Mouse (Mus musculus): ENCODE measurements around the gene Asic2. TPM values are rescaled to one million over a fixed set of nuclear protein-coding genes. Genes with fewer than 3 reads are reported as not detected.
A peak's percentile ranks its signal among the peaks of the same experiment; 100 is the strongest.

Asic2 gene
- polyA plus RNA-seq, 1 experiment, result 1.0 TPM

DNA sequence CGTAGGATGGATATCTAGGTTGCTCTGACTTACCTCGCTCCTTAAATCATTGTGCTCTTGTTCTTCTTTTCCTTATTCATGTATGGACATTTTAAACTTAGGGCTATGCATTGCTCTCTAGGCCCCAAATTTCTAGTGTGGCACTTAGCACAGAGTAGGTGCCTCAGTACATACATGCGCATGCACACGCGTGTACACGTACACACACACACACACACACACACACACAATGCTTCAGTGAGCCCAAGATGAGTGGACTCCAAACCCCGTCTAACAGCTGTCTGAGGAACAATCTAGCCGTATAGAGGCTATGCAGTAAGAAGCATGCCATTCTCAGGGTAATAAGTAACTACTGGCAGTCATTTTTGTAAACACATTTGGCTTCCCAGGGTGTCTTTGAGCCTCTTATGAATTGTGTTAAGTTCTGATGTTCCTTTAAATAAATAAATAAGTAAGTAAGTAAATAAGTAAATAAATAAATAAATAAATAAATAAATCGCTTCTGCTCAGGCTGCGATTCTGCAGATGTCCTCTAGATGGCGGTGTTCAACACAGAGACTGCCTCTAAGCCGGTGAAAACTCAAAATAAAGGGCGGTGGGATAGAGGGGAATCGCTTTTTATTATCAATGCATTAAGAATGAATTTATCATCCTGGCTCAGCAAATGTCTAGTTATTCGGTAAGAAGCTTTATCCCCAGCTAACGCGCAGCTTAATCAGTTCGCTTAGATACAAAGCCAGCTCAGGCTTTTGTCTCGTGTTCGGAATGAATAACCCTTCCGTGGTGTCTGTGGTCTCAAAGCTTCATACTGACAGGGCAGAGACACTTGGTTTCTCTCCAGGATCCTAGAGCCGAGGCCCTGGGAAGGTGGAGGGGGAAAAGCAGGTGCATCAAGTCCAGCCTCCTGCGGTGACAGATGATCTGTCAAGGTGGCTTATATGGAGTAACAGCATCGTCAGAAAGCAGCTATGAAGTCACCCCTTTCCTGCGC lies 333.6 kb downstream of the Asic2 start:
- WGBS, result 59% methylated on average over 25 of the region's 25 CpGs
- DNase-seq (ENCODE audit: low read depth, low spot score), result no peak

DNA sequence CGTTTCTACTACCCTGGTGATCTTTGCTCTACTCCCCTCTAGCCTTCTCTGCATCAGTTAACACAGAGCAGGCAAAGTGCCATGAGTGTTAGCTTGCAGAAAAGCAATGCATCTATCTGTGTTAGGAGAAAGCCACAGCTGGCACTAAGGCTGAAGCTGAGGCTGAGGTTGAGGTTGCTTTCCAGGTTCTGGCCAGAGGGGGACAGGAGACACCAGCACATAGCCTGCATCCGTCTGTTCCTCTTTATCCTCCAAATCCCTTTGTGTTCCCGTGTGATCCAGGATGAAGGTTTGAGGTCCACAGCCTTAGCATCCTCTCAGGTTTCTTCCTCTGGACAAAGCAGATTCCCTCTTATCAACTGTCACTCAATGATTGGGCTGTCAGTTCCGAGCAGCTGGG lies 343.1 kb downstream of the Asic2 start:
- DNase-seq (ENCODE audit: low read depth, low spot score), result no peak
- 47% methylated on average over 4 of the region's 4 CpGs for WGBS

DNA sequence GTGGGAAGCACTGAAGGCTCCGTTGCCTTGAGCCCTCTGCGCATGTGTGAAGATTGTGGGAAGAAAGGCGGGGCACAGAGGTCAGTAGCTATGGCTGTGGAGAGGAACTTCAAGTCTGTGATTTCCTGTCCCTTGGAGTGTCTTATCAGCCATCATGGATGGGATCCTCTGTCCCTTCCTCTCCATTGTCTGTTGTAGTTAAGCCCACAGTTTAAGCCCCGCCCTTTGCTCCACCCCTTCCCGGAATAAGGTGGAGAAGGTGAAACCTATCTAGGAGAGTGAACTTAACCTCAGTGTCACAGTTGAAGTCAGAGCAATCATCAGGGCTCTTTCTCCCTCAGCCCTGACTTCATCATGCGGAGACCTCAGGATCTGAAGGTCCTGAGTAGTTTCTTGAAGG lies 347.7 kb downstream of the Asic2 start:
- no peak for DNase-seq (ENCODE audit: low read depth, low spot score)
- WGBS, result 56% methylated on average over 6 of the region's 6 CpGs

DNA sequence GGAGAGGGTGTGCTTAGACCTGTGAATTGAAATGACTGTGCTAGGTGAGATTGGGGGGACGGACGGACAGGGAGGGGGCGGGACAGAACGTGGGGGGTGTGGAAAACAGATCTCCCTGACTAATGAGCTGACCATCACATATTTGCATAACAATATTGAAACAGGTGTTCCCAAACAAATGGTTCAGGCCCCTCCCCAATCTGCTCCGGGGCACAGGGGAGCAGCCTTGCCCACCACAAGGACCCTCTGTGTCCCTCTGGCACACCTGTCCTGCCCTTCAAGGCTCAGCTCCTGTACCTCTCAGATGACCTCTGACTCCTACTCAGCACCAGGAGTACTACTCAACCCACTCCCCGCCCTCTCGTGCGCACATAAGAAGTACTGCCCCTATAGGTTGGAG lies 351.8 kb downstream of the Asic2 start:
- WGBS, result 81% methylated on average over 8 of the region's 8 CpGs
- no peak for DNase-seq (ENCODE audit: low read depth, low spot score)

DNA sequence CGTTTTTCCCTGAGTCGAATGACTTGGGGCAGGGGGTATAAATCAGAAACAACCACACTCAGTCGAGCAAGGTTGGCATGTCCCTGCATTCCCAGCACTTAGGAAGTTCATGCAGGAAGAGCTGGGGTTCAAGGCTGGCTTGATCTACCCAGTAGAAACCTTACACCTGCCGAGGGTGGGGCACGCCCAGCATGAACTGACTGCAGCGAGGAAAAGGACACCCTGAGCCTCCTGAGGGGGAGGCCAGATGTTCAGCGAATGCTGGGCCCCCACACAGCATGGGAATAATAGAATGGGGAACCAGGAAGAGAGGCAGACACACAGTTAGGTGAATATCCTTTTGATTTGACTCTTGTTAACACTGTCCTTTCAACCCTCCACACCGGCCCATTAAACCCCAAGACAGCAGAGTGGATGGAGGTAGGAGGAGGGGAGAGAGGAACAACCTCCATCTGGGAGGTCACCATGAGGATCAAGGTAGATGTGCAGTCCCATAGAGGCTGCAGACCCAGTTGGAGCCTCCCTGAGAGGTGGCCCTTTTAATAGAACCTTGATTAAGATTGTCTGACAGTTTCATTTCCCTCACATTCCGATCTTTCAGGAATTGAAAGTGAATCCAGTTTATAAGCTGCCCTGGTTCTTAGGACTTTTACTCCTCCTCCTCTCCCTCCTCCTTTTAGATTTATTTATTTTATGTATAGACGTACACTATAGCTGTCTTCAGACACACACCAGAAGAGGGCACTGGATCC lies 354.2 kb downstream of the Asic2 start:
- DNase-seq (ENCODE audit: low read depth, low spot score), result no peak
- 16% methylated on average over 10 of the region's 10 CpGs for WGBS

DNA sequence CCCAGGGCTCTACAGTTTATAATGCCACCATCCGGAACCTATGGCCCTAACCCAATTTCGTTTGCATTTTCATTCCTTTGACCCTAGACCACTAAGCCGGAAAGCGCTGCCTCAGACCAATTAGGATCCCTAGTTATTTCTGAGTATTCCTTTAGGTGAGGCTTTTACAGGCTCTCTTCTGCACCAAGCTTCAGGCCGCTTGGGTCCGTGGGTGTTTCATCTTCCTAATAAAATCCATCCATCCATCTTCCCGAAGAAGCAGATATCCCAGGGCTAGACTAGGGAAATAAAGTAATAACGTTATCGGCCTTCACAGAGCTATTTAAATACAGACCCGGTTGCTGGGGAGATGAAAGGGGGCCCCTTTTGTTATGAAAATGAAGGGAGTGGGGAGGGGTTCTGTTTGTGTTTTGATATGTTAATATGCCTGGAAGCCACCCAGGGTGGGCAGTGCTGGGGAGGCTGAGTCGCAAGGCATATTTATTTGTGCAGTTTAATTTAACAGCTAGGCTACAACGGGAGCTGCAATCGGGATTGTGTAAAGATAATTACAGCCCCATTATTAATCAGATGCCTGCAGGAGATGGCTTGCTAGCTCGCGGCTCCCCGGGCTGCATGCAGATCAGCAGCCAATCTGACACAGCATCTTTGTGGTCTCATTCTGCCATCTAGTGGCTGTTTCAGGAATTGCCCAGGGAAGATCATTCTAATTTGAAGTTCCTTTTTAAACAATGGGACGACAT lies 355.3 kb downstream of the Asic2 start:
- peak; percentile 47 for DNase-seq (ENCODE audit: low read depth, low spot score)
- 5% methylated on average over 17 of the region's 17 CpGs for WGBS

DNA sequence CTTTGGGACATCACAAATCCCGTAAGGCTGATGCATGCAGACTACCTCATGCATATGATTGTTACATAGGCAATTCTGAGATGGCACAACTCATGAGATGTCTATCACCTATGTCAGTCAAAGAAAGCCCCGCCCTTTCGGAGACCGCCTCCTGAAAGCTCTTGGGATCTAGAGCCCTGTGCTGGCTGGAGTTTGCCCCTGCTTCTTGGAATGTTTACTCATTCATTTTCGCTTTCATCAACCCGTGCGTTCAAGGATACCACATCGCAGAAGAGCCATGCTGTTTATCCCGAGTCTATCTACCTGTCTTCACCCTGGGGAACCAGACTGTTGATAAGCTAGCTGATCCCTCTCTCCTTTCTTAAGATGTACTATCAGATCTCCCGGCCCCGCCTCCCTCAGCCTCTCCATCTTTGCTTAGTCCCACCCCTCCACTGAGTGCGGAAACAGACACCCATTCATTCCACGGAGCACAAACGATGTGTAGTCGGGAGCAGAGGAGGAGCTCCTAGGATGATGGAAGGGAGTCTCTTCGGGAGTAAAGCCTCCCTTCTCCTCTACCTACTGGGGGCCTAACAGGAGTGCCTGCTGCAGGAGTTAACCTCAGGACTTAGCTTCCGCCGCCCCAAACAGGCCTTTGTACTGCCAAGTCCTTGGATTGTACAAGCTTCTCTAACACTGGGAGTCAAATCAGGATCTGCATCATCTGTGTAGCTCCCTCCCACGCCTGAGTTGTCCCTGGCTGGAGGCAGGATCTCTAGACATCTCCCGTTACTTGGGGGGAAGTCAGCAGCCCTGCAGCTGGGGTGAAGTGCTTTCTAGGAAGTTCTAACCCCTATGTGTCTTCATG lies 356.1 kb downstream of the Asic2 start:
- 7% methylated on average over 20 of the region's 20 CpGs for WGBS
- DNase-seq (ENCODE audit: low read depth, low spot score), result no peak

DNA sequence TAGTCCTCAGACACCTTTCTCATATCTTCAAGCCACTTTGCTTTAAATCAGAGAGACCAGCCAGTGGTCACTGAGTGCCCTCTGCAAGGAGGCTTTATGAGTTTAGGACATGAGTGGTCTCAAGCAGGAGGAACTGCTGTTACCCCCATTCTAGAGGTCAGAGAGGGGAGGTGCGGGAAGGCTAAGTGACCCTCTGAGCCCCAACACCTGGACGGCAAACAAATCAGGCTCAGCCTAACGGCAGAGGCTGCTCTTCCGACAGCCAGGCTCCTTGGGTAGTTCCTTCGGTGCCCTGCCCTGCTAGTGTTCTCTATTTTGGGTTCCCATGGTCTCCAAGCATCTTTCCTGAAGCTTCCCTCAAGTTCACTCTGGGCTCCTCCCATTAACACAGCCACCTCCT lies 357.8 kb downstream of the Asic2 start:
- WGBS, result 66% methylated on average over 5 of the region's 5 CpGs
- DNase-seq (ENCODE audit: low read depth, low spot score), result no peak

DNA sequence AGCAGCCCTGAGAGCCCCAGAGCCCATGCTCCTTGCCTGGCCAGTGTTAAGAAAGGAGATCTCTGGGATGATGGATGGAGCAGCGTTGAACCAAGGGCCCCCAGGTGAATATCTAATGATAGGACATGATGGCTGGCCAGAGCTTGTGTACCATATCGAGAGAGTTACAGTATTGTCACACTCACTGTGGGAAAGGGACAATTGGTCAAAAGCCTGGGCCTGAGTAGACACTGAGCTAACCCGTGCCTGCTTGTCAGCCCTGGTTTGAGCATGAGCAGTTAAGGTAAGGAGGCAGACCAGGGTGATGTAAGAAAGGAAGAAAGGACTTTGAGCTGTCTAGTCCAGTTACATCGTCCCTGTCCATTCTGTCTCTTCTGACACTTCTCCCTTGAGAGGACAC lies 365.3 kb downstream of the Asic2 start:
- 75% methylated on average over 4 of the region's 4 CpGs for WGBS
- DNase-seq (ENCODE audit: low read depth, low spot score), result no peak

DNA sequence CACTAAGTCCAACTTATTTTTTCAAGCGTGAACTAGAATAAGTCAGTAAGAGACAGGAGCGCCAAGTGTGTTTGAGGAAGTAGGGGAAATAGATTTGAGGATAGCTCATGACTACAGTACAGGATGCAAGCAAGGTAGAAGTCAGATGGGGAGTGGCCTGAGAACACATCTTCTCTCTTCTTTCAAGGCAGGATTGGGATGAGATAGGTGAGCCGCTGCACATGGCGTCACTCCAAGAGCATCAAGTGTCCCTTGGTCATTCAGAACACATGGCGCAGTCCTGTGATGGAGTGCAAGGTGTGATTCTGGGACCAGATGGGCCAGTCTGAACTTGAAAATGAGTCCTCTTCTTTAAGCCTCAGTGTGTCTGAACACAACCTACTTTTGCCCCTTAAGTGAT lies 366.5 kb downstream of the Asic2 start:
- DNase-seq (ENCODE audit: low read depth, low spot score), result no peak
- 87% methylated on average over 5 of the region's 5 CpGs for WGBS

DNA sequence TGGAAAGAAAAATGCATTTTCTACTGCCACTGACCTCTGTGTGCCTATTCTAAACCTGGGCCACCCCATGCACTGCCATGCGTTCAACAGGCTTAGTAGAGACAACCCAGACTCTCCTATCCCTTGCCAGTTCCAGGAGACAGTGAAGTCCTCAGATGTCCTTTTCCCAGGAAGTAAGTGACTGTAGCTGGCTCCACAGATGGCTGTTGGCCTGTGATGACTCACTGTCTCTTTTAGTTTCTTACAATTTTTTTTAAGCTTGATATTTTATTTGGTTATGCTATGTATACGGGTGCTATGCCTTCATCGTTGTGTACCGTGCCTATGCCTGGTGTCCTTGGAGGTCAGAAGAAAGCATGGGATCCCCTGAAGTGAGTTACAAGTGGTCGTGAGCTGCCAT lies 370.7 kb downstream of the Asic2 start:
- WGBS, result 75% methylated on average over 5 of the region's 5 CpGs
- DNase-seq (ENCODE audit: low read depth, low spot score), result no peak

DNA sequence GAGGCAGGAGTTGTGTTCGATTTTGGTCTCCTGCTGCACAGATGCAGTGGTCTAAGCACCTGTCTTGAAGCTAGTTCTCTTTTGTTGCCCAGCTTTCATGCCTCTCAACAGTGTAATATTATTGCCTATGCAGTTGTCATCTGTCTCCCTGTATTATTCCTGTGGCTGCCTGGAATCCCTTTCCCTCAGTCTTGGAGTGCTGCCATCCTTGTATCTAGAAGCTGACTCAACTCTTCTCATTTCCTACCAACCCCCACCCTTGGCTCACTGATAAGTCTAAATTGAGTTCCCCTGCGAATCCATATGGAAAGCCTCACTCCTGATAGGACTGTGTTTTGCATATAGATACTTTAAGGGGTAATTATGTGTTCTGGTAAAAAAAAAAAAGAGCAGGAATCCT lies 373.0 kb downstream of the Asic2 start:
- 53% methylated on average over 2 of the region's 2 CpGs for whole genome bisulfite sequencing
- DNase-seq (ENCODE audit: low read depth, low spot score), result no peak

DNA sequence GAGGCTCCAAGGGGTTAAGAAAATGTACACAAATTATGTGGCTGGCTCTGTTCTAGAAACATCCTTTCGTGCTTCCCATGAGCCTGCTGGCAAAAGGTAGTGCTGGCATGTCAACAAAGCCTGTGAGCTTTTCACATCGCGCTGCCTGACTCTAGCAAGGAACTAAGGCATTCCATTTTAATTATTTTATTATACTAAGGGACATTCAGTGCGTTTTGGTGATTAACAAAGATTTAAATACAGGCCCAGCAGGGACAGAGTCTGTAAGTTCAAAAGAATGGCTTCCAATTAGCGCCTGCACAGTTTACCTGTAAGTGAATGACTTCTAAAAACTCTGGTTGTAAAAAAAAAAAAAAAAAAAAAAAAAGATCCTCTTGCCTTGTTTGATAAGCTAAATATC lies 375.5 kb downstream of the Asic2 start:
- DNase-seq (ENCODE audit: low read depth, low spot score), result no peak
- 26% methylated on average over 5 of the region's 5 CpGs for WGBS

DNA sequence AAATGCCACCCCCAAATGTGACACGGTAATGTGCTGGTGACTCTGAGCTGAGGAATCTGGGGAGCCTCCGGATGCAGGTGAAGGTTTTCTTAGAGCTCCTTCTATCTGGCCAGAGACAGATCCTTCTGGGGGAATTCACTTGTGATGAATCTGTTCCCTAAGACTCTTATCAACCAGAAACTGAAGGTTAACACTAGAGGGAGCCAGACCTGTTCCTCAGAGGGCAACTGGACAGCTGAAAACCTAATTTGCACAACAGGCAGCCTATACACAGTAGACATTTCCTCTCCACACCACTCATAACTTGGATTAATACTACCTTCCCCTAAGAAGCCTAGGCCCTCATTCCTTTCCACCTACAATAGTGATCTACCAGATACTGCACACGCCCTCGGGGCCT lies 377.3 kb downstream of the Asic2 start:
- WGBS, result 76% methylated on average over 4 of the region's 4 CpGs
- DNase-seq (ENCODE audit: low read depth, low spot score), result no peak

DNA sequence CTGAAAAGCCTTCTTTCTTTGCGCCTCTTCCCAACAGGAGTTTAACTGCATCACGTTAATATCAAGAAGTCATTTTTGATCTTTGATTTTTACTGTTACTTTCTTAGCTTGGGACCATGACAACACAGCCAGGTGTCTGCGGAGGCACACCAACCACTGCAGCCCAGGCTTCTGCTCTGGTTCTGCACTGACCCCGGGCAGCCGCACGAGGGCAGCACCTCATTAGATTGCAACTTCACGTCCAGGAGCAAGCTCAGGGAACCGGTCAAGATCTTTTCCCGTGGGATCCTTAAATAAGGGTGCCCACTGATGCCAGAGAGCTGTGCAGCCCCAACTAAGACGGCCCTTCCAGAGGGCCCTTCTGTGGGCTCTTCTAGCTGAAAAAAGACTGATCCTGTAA lies 379.6 kb downstream of the Asic2 start:
- DNase-seq (ENCODE audit: low read depth, low spot score), result no peak
- WGBS, result 12% methylated on average over 10 of the region's 10 CpGs

DNA sequence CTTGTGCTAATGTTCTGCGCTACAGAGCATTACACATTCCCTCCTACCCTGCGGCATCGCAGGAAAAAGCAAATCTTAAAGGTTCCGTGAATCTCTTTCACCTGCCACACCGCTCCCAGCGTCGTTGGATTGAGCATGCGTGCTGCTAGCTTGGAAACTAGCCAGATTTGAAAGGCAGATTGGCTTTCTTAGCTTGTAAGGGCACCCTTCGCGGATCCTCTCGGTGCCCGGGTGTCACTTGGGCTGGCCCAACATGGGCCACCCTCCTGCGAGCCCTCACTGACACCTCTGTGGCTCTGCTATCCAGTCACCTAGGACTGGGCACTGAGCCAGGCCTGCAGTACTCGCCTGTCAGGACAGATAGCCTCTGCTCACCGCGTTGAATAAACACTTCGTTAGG lies 380.3 kb downstream of the Asic2 start:
- 63% methylated on average over 17 of the region's 17 CpGs for WGBS

DNA sequence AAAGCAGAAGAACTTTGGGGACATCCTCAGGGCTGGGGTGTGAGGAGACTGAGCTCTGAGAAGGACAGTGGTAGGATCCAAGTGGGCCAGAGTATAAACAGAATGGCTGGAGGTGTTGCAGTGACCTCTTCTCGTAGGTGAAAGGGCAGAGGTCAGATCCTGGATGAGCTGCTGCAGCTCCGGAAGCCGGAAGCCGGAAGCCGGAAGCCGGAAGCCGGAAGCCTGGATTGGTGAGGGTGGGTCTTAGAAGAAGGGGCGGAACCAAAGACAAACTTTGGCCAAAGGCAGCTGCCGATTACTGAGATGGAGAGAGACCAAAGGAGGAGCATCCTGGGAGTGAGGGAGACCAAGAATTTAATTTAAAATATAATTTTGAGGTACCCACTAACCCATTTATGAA lies 381.1 kb downstream of the Asic2 start:
- WGBS, result 71% methylated on average over 9 of the region's 9 CpGs
- no peak for DNase-seq (ENCODE audit: low read depth, low spot score)

More for the DNA sequence above, 380.3 kb downstream of the Asic2 start:
- no peak for DNase-seq (ENCODE audit: low read depth, low spot score)

DNA sequence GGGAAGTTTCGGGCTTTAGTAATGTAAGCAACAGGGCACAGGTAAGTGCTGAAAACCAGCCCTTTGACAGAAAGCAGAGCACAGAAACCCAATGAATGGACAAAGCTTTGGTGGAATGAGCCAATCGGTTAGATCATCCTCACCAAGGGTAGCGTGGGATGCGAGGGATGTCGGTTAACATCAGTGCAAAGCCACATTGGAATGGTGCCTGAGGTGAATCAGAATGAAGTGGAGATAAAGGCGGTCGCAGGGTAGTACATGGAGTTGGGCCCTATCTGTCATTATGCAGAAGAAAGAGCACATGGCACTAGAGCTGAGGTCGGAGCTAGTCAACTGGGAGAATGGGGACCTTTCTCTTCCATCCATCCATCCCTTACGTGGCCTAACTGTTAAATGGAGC lies 383.8 kb downstream of the Asic2 start:
- 90% methylated on average over 9 of the region's 9 CpGs for WGBS
- no peak for DNase-seq (ENCODE audit: low read depth, low spot score)

DNA sequence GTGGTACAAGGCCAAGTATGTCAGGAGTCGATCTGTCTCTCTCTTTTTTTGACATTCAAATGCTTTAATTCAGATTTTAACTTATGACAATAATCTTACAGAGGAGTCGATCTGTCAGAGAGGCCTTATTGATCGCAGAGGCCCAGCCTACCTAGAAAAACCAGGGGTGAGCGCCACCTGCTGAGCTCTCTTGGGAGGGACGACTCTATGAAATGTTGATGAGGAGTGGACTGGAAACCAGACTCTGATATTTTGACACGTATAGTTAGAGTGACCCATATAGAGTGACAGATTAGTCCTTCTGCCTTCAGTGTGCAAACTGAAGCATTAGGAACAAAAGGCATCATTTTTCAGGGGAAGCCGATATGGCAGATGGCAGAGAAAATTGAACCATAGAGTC lies 385.1 kb downstream of the Asic2 start:
- 65% methylated on average over 7 of the region's 7 CpGs for WGBS
- no peak for DNase-seq (ENCODE audit: low read depth, low spot score)

Data from large intestine, adult 2 months (tissue).